Mouse (Mus musculus): ENCODE data around the gene Zswim5.
A peak's percentile ranks its signal among the peaks of the same experiment; 100 is the strongest.

The Zswim5 gene

DNA sequence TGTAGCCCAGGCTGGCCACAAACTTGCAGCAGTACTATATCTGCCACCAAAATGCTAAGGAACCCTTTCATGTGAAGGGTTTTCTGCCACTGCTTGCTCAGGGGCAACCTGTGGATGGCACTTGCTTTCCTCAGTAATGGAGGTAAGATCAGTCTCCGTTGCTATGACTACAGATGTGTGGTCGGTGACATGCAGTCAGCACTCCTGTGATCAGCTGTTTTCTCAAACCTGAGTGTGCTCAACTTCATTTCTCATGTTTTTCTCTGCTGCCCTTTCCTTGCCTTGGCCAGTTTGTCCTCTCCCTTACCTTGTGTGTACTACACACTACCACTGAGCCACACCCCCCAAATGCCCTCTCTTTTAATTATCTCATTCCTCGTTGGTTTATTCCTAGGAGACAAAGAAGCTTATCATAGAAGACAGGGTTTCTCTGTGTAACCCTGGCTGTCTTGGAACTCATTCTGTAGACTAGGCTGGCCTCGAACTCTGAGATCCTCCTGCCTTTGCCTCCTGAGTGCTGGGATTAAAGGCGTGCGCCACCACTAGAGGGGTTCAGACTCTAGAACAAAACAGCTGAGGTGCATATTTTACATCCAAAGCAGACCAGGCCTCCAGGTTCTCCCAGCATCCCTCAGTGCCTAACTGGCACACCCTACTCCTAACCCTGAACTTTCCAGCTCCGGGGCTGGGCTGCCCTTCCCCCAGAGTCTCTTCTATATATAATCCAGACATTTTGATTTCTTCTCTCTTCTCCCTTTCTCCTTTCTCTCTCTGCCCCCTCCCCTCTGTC, 128.6 kb downstream of the Zswim5 start:
- DNase-seq: no peak

GRCm38 (mm10) chr4:117007058-117007457, 129.9 kb downstream of the Zswim5 start:
- DNase-seq: no peak

- no peak for DNase-seq
Measured at GRCm38 (mm10) chr4:117010231-117010630, 133.1 kb downstream of the Zswim5 start.

DNA sequence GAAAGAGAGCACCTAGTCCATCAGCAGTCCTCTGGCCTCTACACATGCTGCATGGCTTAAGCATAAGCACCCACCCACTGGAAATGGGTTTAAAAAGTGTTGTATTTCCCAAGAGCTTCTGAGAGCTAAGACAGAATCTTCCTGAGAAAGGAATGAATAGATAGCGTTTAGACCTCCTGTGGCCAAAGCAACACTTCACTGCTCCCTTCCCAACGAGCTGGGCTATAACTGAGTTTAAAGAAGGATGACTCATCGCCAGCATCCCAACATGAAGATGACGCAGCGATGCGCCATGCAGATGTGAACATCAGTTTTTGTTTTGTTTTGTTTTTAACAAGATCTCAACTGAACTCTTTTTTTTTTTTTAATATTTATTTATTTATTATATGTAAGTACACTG, 136.4 kb downstream of the Zswim5 start:
- DNase-seq: no peak

DNA sequence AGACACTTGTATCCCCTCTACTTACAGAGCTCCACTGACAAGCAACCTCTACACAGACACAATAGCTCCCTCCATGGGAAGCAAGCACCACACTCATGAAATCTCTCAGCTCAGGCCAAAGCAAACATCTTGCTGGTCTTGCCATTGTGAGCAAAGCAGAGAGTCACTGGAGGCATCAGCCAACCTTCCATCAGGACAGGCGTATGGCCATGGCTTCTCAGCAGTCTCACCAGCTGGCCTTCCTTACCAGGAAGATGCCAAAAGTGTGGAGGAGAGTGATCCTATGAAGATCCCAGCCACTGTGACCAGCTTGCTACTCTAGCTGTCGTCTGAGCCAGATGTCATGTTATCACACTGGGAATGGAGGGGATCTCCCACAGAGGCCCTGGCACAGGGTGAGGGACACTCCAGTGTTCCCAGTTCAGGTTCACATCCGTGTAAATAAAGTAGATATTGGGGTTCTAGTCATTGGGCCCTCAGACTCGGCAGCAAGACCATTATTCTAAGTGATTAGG, 137.8 kb downstream of the Zswim5 start:
- no peak for DNase-seq

DNA sequence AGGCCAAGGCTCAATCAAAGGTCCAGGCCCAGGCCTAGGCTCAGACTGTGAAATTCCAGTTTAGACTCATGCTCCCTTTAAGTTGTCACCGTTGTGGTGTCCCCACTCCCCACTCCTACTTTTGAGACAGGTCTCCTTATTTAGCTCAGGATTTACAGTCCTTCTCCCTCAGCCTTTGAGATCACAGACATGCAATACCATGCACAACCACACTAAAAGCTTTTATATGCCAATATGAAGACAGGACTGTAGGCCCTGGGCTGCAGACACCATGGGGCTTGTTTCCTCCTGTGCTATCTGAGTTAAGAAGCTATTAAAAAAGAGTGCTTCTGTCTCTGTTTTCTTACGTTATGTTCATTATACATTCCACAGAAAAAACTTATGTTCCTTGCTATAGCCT, 140.6 kb downstream of the Zswim5 start:
- no peak for DNase-seq

GRCm38 (mm10) chr4:117018327-117018726, 141.2 kb downstream of the Zswim5 start:
- no peak for DNase-seq

GRCm38 (mm10) chr4:117019206-117020134, 142.3 kb downstream of the Zswim5 start, which contains the start of gene Eif2b3:
Gene Eif2b3, plus strand, starts transcription at chr4:117019402.
- DNase-seq: peak; percentile 93 to 95

DNA sequence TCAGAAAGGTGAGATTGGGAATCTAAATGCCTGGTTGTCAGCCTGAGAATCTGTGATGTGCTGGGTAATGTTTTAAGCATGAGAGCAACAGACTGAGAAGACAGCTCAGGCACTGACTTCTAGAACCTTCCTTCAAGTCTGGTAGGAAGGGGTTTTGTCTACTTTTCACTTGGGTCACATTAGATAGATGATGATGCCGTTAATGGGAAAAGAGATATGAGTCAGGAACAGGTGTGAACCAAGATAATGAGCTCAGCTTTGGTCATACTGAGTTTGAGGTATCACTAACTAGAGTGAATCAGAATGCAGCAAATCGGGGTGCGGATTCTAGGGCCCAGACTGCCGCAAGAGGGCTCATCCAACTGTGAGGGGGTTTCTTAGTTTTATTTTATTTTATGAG, 146.3 kb downstream of the Zswim5 start:
- DNase-seq: no peak

DNA sequence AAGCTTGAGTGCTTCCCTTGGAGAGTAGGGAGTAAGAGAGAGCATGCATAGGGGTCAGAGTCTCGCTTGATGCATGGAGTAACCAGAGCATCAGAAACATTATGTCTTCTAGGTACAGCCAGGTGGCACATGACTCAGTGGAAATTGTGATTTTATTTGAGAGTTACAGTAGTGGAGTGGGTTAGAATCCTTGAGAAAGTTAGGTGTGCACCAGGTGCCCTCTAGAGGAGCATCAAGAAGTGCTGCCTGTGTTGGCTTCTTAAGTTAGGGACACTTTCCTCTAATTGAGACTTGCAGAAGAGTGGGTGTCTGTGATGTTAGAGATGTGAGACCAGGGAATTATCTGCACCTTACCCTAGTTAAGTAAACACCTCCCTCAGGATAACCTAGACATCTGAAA, 153.9 kb downstream of the Zswim5 start:
- DNase-seq: no peak
